Mouse (Mus musculus) G1E (cell line): ENCODE measurements at regions not wholly inside any gene's neighbourhood (a gene's known extent, or its start where the extent isn't known, plus 50 kb on each side); places are given as distances from the start of the nearest gene placed in this dataset.

Experiments
- CTCF ChIP-seq: IDR thresholded peaks from 2 replicates; pipeline ENCODE4 v1.5.1; 2012; ENCODE audit warnings: low read depth, low read length, inconsistent platforms, mixed read lengths
- GATA1 ChIP-seq: IDR thresholded peaks from 2 replicates; pipeline ENCODE4 v1.6.1; 2012; ENCODE audit warnings: borderline replicate concordance, low read length, inconsistent platforms, mixed read lengths
- POLR2AphosphoS5 ChIP-seq: IDR thresholded peaks from 2 replicates; pipeline ENCODE4 v1.6.1; 2012; ENCODE audit warnings: low read depth, low read length, inconsistent platforms; ENCODE audit not compliant: insufficient replicate concordance
- TAL1 ChIP-seq: conservative IDR thresholded peaks from 2 replicates; pipeline ENCODE4 v1.6.1; 2012; ENCODE audit warnings: low read depth, low read length, inconsistent platforms, mixed read lengths

GRCm38 (mm10) chr8:12130591-12130990 is 148.0 kb upstream of the A230072I06Rik start:
- TF ChIP-seq CTCF (no peak), TAL1 (no peak), GATA1 (no peak), POLR2AphosphoS5 (no peak)
